Mouse (Mus musculus) kidney, postnatal 0 days (tissue): ENCODE data around the gene Tex21. TPM values are rescaled to one million over a fixed set of nuclear protein-coding genes. Genes with fewer than 3 reads are reported as not detected.
A peak's percentile ranks its signal among the peaks of the same experiment; 100 is the strongest.

ENCODE experiments used
- ATAC-seq: fragments of 200-750 bp; cut with Nextera tagmentation; replicated peaks from 2 replicates; pipeline ENCODE4 v1.8.0; 2017; ENCODE audit warnings: low read depth, moderate number of reproducible peaks, moderate TSS enrichment, moderate library complexity; ENCODE audit not compliant: low FRiP score
- DNase-seq: peaks from one replicate; pipeline ENCODE4 v3.0.0-alpha.2; 2016; ENCODE audit warnings: low spot score
- H3K27ac ChIP-seq: fragments of 300-500 bp; sonication (generic); 2 replicates; pipeline ENCODE4 v1.5.1; 2014; ENCODE audit warnings: mild to moderate bottlenecking
- H3K27me3 ChIP-seq: fragments of 300-500 bp; sonication (generic); 2 replicates; pipeline ENCODE4 v1.6.1; 2014; ENCODE audit warnings: low read length, mixed read lengths; ENCODE audit not compliant: insufficient read depth
- H3K36me3 ChIP-seq: fragments of 300-500 bp; sonication (generic); 2 replicates; pipeline ENCODE4 v1.6.1; 2014; ENCODE audit warnings: low read length, mixed read lengths; ENCODE audit not compliant: insufficient read depth
- H3K4me1 ChIP-seq: fragments of 300-500 bp; sonication (generic); replicated peaks from 2 replicates; pipeline ENCODE4 v1.6.1; 2014; ENCODE audit warnings: antibody characterized with exemption, low read length, mixed read lengths; ENCODE audit not compliant: insufficient read depth
- H3K4me2 ChIP-seq: fragments of 300-500 bp; sonication (generic); 2 replicates; pipeline ENCODE4 v1.6.1; 2014; ENCODE audit warnings: mild to moderate bottlenecking, low read length, moderate library complexity, mixed read lengths
- H3K4me3 ChIP-seq: fragments of 300-500 bp; sonication (generic); replicated peaks from 2 replicates; pipeline ENCODE4 v1.5.1; 2014; ENCODE audit warnings: low read depth, low read length
- H3K9ac ChIP-seq: fragments of 300-500 bp; sonication (generic); 2 replicates; pipeline ENCODE4 v1.6.1; 2014; ENCODE audit warnings: low read depth, low read length
- H3K9me3 ChIP-seq: fragments of 300-500 bp; sonication (generic); replicated peaks from 2 replicates; pipeline ENCODE4 v1.6.1; 2016; ENCODE audit warnings: low read length, inconsistent platforms, mixed read lengths
- CTCF ChIP-seq: IDR thresholded peaks from 2 replicates; pipeline ENCODE4 v1.5.1; 2016; ENCODE audit warnings: antibody characterized with exemption, low read depth, mild to moderate bottlenecking, moderate library complexity
- WGBS: fragments of 180-500 bp; shearing (Covaris S2); extraction: QIAGEN DNeasy Blood & Tissue Kit; methylation state at CpG from one replicate; pipeline ENCODE4 v1.1.7; 2014; 5-methylcytosine and 5-hydroxymethylcytosine counted together
- polyA plus RNA-seq: library from polyadenylated mRNA; unstranded; fragments of >200 nt; fragmentation: Nextera tagmentation; extraction: Ambion mirVana; gene quantifications from 2 replicates; pipeline ENCODE4 v1.2.1, GENCODE M21; 2015

Tex21 gene
- polyA plus RNA-seq, 1 experiment from 2014 or later = 0.08 TPM

GRCm38 (mm10) chr12:76262918-76263317 is 16.4 kb upstream of the Tex21 start:
- H3K4me3 ChIP-seq = no peak overlapping the region
- H3K4me1 ChIP-seq = no peaks in the 10 kb centered on the region
- H3K27me3 ChIP-seq = no peaks in the 10 kb centered on the region
- no peak overlapping the region for H3K9ac ChIP-seq
- no peak for ATAC-seq
- H3K4me2 ChIP-seq = no peak overlapping the region
- 93% methylated on average over 4 of the region's 4 CpGs for WGBS
- no peaks in the 10 kb centered on the region for H3K9me3 ChIP-seq
- H3K36me3 ChIP-seq = peaks cover 5% of the 10 kb centered on the region; the same call in 1 of the 2 replicates
- TF ChIP-seq CTCF = no peak
- no peak overlapping the region for H3K27ac ChIP-seq
- DNase-seq = no peak

GRCm38 (mm10) chr12:76261556-76261955 is 15.0 kb upstream of the Tex21 start:
- H3K9ac ChIP-seq = no peak overlapping the region
- peaks cover 5% of the 10 kb centered on the region; the same call in 1 of the 2 replicates for H3K36me3 ChIP-seq
- no peaks in the 10 kb centered on the region for H3K27me3 ChIP-seq
- no peaks in the 10 kb centered on the region for H3K9me3 ChIP-seq
- peaks cover 7% of the 10 kb centered on the region; the same call in 1 of the 2 replicates for H3K4me1 ChIP-seq
- DNase-seq = no peak
- ATAC-seq = no peak
- no peak for TF ChIP-seq CTCF
- no peak overlapping the region for H3K4me2 ChIP-seq
- no peak overlapping the region for H3K4me3 ChIP-seq
- 87% methylated on average over 4 of the region's 4 CpGs for WGBS
- H3K27ac ChIP-seq = no peak overlapping the region

GRCm38 (mm10) chr12:76260673-76261072 is 14.1 kb upstream of the Tex21 start:
- no peak overlapping the region for H3K4me2 ChIP-seq
- no peak overlapping the region for H3K9ac ChIP-seq
- H3K4me3 ChIP-seq = no peak overlapping the region
- no peaks in the 10 kb centered on the region for H3K9me3 ChIP-seq
- 90% methylated on average over 3 of the region's 3 CpGs for WGBS
- H3K36me3 ChIP-seq = no peaks in the 10 kb centered on the region
- DNase-seq (no peak), ATAC-seq (no peak)
- H3K27ac ChIP-seq = no peak overlapping the region
- no peak for TF ChIP-seq CTCF
- H3K4me1 ChIP-seq = peaks cover 7% of the 10 kb centered on the region; the same call in 1 of the 2 replicates
- no peaks in the 10 kb centered on the region for H3K27me3 ChIP-seq

GRCm38 (mm10) chr12:76256114-76256843 is 9.7 kb upstream of the Tex21 start:
- no peaks in the 10 kb centered on the region for H3K27me3 ChIP-seq
- peak; percentile 40 for DNase-seq
- H3K9ac ChIP-seq = peak overlapping the region; percentile 66
- peaks cover 7% of the 10 kb centered on the region; the same call in 1 of the 2 replicates for H3K4me1 ChIP-seq
- no peak for TF ChIP-seq CTCF
- H3K4me2 ChIP-seq = peak overlapping the region; percentile 94
- peak overlapping the region; percentile 92 for H3K27ac ChIP-seq
- no peaks in the 10 kb centered on the region for H3K36me3 ChIP-seq
- H3K9me3 ChIP-seq = no peaks in the 10 kb centered on the region
- ATAC-seq = no peak
- peak overlapping the region; percentile 63 for H3K4me3 ChIP-seq
- 6% methylated on average over 17 of the region's 17 CpGs for WGBS

DNA sequence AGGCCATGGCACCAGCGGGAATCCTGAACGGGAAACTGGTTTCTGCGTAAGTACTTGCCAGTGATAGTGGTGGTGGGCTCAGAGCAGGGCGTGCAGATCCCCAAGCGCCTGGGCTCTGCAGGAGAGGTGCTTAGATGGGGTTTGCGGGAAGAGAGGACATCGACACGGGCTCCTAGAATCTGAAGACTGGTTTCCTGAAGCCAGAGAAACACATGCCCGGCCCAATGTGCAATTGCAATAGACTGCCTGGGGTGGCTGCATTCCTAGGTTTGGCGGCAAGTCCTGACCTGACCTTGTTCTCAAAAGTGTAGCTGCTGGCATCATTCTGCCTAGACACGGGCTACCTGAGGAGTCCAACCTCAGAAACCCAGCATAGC is 8.9 kb upstream of the Tex21 start:
- 0% methylated on average over 11 of the region's 11 CpGs for WGBS
- Histone ChIP-seq H3K4me3 (peak overlapping the region; percentile 63), H3K9me3 (no peaks in the 10 kb centered on the region), H3K4me1 (peaks cover 7% of the 10 kb centered on the region; the same call in 1 of the 2 replicates), H3K9ac (peak overlapping the region; percentile 66), H3K4me2 (peak overlapping the region; percentile 94), H3K27me3 (no peaks in the 10 kb centered on the region), H3K36me3 (no peaks in the 10 kb centered on the region), H3K27ac (peak overlapping the region; percentile 92)
- no peak for TF ChIP-seq CTCF
- no peak; the same call in 1 of the 2 replicates for ATAC-seq
- peak; percentile 55 for DNase-seq

- Histone ChIP-seq H3K27ac (peak within 1 kb of the TSS; percentile 92), H3K4me2 (peak within 1 kb of the TSS; percentile 94), H3K27me3 (no peaks in the 10 kb centered on the region), H3K9me3 (no peaks in the 10 kb centered on the region), H3K9ac (peak within 1 kb of the TSS; percentile 66), H3K4me3 (peak within 1 kb of the TSS; percentile 63), H3K4me1 (peaks cover 7% of the 10 kb centered on the region; the same call in 1 of the 2 replicates), H3K36me3 (no peaks in the 10 kb centered on the region)
- 0 out of 2 replicates have a peak, but pooled peaks have one; percentile 2 for TF ChIP-seq CTCF
- 2% methylated on average over 43 of the region's 43 CpGs for WGBS
- ATAC-seq (peak; percentile 99), DNase-seq (peak; percentile 98)
Observed at GRCm38 (mm10) chr12:76254725-76255498, 8.4 kb upstream of the Tex21 start, which contains the start of gene Mthfd1. Gene Mthfd1 (plus strand): TSS chr12:76255298.
